Mouse (Mus musculus): Measurements from ENCODE around the gene Gch1.

DNA sequence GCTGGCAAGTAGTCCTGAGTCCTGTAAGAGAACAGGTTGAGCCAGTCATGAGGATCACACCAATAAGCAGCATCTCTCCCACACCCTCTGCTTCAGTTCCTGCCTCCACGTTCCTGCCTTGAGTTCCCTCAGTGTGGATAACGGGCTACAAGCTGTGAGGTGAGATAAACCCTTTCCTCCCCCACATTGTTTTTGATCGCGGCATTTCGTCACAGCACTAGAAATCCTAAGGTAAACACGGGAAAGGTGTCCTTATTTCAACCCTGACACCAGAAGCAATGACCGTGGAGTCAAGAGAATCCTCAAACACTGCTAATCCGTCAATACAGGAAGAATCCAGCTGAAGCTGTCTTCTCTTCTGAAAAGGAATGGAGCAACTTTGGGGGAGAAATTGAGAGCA lies 7.5 kb upstream of the Gch1 start:
- TF ChIP-seq POLR2A (IDR thresholded peaks at IDR 0.05; ENCODE audit: insufficient read depth, low read length) (no peak), EP300 (IDR thresholded peaks at IDR 0.05; ENCODE audit: insufficient read depth, low read depth, low read length) (no peak)

Measured in ES-Bruce4 (cell line).